In the genomic region with DNA sequence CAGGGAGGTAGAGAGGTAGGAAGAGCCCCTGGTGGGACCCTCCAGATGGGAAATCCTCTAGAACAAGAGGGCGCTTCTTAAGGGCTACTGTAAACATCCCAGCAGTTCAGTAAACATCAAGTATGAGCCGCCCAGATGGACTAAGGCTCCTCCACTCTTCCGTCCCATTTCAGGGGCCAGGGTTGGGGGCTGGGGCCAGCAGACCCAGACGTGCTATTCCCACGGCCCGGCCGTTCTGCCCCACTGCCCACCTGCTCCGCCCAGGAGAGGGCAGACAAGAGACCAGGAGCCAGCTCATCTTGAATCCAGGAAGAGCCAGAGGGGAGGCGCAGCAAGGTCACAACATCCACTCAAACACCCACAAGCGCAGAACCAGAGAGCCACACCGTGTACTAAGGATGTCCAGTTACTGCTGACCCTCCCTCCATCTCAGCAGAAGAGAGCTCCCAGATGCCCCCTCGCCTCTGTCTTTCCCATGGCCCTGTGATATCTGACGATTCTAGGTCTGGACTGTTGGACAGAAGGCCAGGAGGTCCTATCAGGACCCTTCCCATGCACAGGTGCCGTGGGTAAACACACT, we compare ENCODE assay signal across 8 mouse cellular contexts. TPM values are rescaled to one million over a fixed set of nuclear protein-coding genes. Genes with fewer than 3 reads are reported as not detected.
A peak's percentile ranks its signal among the peaks of the same experiment; 100 is the strongest.
DNase-seq lines count a peak whose midpoint lies in the region; ATAC-seq lines count a peak whose summit lies in the region.

No protein-coding gene starts in this region.

- DNase-seq in MN1 (ENCODE audit: low spot score) = peak; percentile 43
- DNase-seq in midbrain, embryonic 11.5 days (ENCODE audit: low spot score, missing footprints) = peak; percentile 96
- DNase-seq in testis, postnatal 14 days (ENCODE audit: low spot score) = no peak
- DNase-seq in left cerebral cortex, adult 9 months (ENCODE audit: low spot score in 2 of 2) = no peak
- no peak for DNase-seq in layer of hippocampus, adult 9-10 months (ENCODE audit: low spot score)

- no peaks in the 10 kb centered on the region for H3K9me3 ChIP-seq in embryonic facial prominence, embryonic 12.5 days
- no peaks in the 10 kb centered on the region for H3K9me3 ChIP-seq in kidney, embryonic 14.5 days (ENCODE audit: control insufficient read depth, low read length)
- H3K9me3 ChIP-seq in midbrain, embryonic 11.5 days (ENCODE audit: control insufficient read depth, low read length) = no peaks in the 10 kb centered on the region

- 14% methylated on average over 14 of the region's 14 CpGs for WGBS in embryonic facial prominence, embryonic 12.5 days
- 3% methylated on average over 14 of the region's 14 CpGs for WGBS in kidney, embryonic 14.5 days
- 6% methylated on average over 14 of the region's 14 CpGs for WGBS in midbrain, embryonic 11.5 days

- ATAC-seq in embryonic facial prominence, embryonic 12.5 days (ENCODE audit: insufficient number of reproducible peaks, insufficient read depth, low FRiP score, low TSS enrichment) = no peak
- ATAC-seq in kidney, embryonic 14.5 days (ENCODE audit: low FRiP score, low TSS enrichment) = peak; percentile 53
- peak; percentile 47; the same call in 1 of the 2 replicates for ATAC-seq in midbrain, embryonic 11.5 days (ENCODE audit: low FRiP score)
- ATAC-seq in inflammation-experienced regulatory T-cells, adult 6 months = no peak

- no peaks in the 10 kb centered on the region for H3K27me3 ChIP-seq in embryonic facial prominence, embryonic 12.5 days
- no peaks in the 10 kb centered on the region for H3K27me3 ChIP-seq in kidney, embryonic 14.5 days (ENCODE audit: control insufficient read depth, insufficient read depth, low read length)
- H3K27me3 ChIP-seq in midbrain, embryonic 11.5 days (ENCODE audit: control insufficient read depth, insufficient read depth, low read length) = no peaks in the 10 kb centered on the region

- peaks cover 47% of the 10 kb centered on the region for H3K36me3 ChIP-seq in embryonic facial prominence, embryonic 12.5 days
- peaks cover 26% of the 10 kb centered on the region for H3K36me3 ChIP-seq in kidney, embryonic 14.5 days (ENCODE audit: control insufficient read depth, insufficient read depth, low read length)
- no peaks in the 10 kb centered on the region; the same call in 1 of the 2 replicates for H3K36me3 ChIP-seq in midbrain, embryonic 11.5 days (ENCODE audit: control insufficient read depth, insufficient read depth, low read length)

- peak overlapping the region; percentile 85 for H3K27ac ChIP-seq in embryonic facial prominence, embryonic 12.5 days
- peak overlapping the region; percentile 87 for H3K27ac ChIP-seq in kidney, embryonic 14.5 days (ENCODE audit: low read depth, low read length)
- peak overlapping the region; percentile 53 for H3K27ac ChIP-seq in midbrain, embryonic 11.5 days (ENCODE audit: low read depth, low read length)

- H3K4me3 ChIP-seq in embryonic facial prominence, embryonic 12.5 days = 0 out of 2 replicates have a peak overlapping the region, but pooled peaks have one; percentile 5
- H3K4me3 ChIP-seq in kidney, embryonic 14.5 days (ENCODE audit: low read length) = peak overlapping the region; percentile 12; the same call in 1 of the 2 replicates
- H3K4me3 ChIP-seq in midbrain, embryonic 11.5 days (ENCODE audit: low read depth, low read length) = no peak overlapping the region

- peaks cover 88% of the 10 kb centered on the region for H3K4me1 ChIP-seq in embryonic facial prominence, embryonic 12.5 days
- peaks cover 94% of the 10 kb centered on the region for H3K4me1 ChIP-seq in kidney, embryonic 14.5 days (ENCODE audit: control insufficient read depth, insufficient read depth, low read length)
- H3K4me1 ChIP-seq in midbrain, embryonic 11.5 days (ENCODE audit: control insufficient read depth, insufficient read depth, low read length) = peaks cover 64% of the 10 kb centered on the region

- H3K9ac ChIP-seq in embryonic facial prominence, embryonic 12.5 days = peak overlapping the region; percentile 33
- no peak overlapping the region for H3K9ac ChIP-seq in kidney, embryonic 14.5 days (ENCODE audit: low read depth, low read length)
- peak overlapping the region; percentile 3 for H3K9ac ChIP-seq in midbrain, embryonic 11.5 days (ENCODE audit: low read length)

- peak overlapping the region; percentile 39 for H3K4me2 ChIP-seq in embryonic facial prominence, embryonic 12.5 days (replicated peaks)
- peak overlapping the region; percentile 43 for H3K4me2 ChIP-seq in kidney, embryonic 14.5 days (replicated peaks; ENCODE audit: low read depth, low read length)
- peak overlapping the region; percentile 18 for H3K4me2 ChIP-seq in midbrain, embryonic 11.5 days

RNA-seq across cellular contexts. Expression of gene Sema3f, which starts 11.6 kb away (rescaled TPM):
- 52.4 and 53.1 TPM in 2 replicates for polyA plus RNA-seq in embryonic facial prominence, embryonic 12.5 days (2016; fragmentation: Nextera tagmentation; extraction: Ambion mirVana)
- polyA plus RNA-seq in kidney, embryonic 14.5 days (2014; fragmentation: Nextera tagmentation; extraction: Ambion mirVana) = 32.4 and 38.4 TPM in 2 replicates
- polyA plus RNA-seq in midbrain, embryonic 11.5 days (2014; fragmentation: Nextera tagmentation; extraction: Ambion mirVana) = 9.6 and 11.9 TPM in 2 replicates
- polyA plus RNA-seq in inflammation-experienced regulatory T-cells, adult 6 months (2017; shearing (Covaris generic)) = not detected

RNA-seq across cellular contexts. Expression of gene Gnat1, which starts 19.2 kb away (rescaled TPM):
- 1.4 and 3.0 TPM in 2 replicates for polyA plus RNA-seq in embryonic facial prominence, embryonic 12.5 days (2016; fragmentation: Nextera tagmentation; extraction: Ambion mirVana)
- polyA plus RNA-seq in kidney, embryonic 14.5 days (2014; fragmentation: Nextera tagmentation; extraction: Ambion mirVana) = 4.7 and 5.3 TPM in 2 replicates
- 1.1 and 1.4 TPM in 2 replicates for polyA plus RNA-seq in midbrain, embryonic 11.5 days (2014; fragmentation: Nextera tagmentation; extraction: Ambion mirVana)
- 1 to 10 TPM in 1 of 3 experiments, under 1 TPM in 1, not detected in 1; 0.58 to 1.1 TPM for polyA plus RNA-seq in inflammation-experienced regulatory T-cells, adult 6 months (2017; shearing (Covaris generic))

RNA-seq across cellular contexts. Expression of gene Slc38a3, which starts 29.4 kb away (rescaled TPM):
- 8.2 and 8.3 TPM in 2 replicates for polyA plus RNA-seq in embryonic facial prominence, embryonic 12.5 days (2016; fragmentation: Nextera tagmentation; extraction: Ambion mirVana)
- 4.8 and 6.5 TPM in 2 replicates for polyA plus RNA-seq in kidney, embryonic 14.5 days (2014; fragmentation: Nextera tagmentation; extraction: Ambion mirVana)
- 11.2 and 11.7 TPM in 2 replicates for polyA plus RNA-seq in midbrain, embryonic 11.5 days (2014; fragmentation: Nextera tagmentation; extraction: Ambion mirVana)
- not detected for polyA plus RNA-seq in inflammation-experienced regulatory T-cells, adult 6 months (2017; shearing (Covaris generic))

Comparison
In these comparisons a context has a peak if more than half of its experiments do, and no peak if none do; other contexts are left out.
1. DNase-seq: peak in MN1 (single experiment) and midbrain, embryonic 11.5 days (single experiment); none in testis, postnatal 14 days (single experiment), left cerebral cortex, adult 9 months (0 of 2) and layer of hippocampus, adult 9-10 months (single experiment).
2. ATAC-seq: peak in kidney, embryonic 14.5 days (single experiment) and midbrain, embryonic 11.5 days (single experiment); none in embryonic facial prominence, embryonic 12.5 days (single experiment) and inflammation-experienced regulatory T-cells, adult 6 months (single experiment).
3. RNA of gene Sema3f, which starts 11.6 kb away (polyA plus RNA-seq): 52.4 to 53.1 TPM in embryonic facial prominence, embryonic 12.5 days, 32.4 to 38.4 TPM in kidney, embryonic 14.5 days and 9.6 to 11.9 TPM in midbrain, embryonic 11.5 days; not detected in inflammation-experienced regulatory T-cells, adult 6 months; every median in the first group is over 10 times any median in the second.
4. Peak in every context shown above with its lines, with median percentiles within 50 percentile points of each other: H3K27ac ChIP-seq and H3K4me2 ChIP-seq.